Mouse (Mus musculus): ENCODE measurements around the gene Dnajc13.

Gene Dnajc13

GRCm38 (mm10) chr9:104262823-104263352 is at the start of gene Dnajc13:
Gene Dnajc13, minus strand, starts transcription at chr9:104262930.
- peak; percentile 96 to 98 for DNase-seq (ENCODE audit: low spot score in 2 of 2)

- peak; percentile 42 to 80 for DNase-seq (ENCODE audit: low spot score in 2 of 2)
Observed at GRCm38 (mm10) chr9:104306734-104307133, 44.0 kb upstream of the Dnajc13 start.

GRCm38 (mm10) chr9:104305333-104306111 is 42.8 kb upstream of the Dnajc13 start:
- DNase-seq (ENCODE audit: low spot score in 2 of 2), result no peak

GRCm38 (mm10) chr9:104304800-104305199 is 42.1 kb upstream of the Dnajc13 start:
- DNase-seq (ENCODE audit: low spot score in 2 of 2), result no peak

- no peak for DNase-seq (ENCODE audit: low spot score in 2 of 2)
Observed at GRCm38 (mm10) chr9:104304376-104304775, 41.6 kb upstream of the Dnajc13 start.

GRCm38 (mm10) chr9:104300569-104300968 is 37.8 kb upstream of the Dnajc13 start:
- DNase-seq (ENCODE audit: low spot score in 2 of 2), result no peak

- DNase-seq (ENCODE audit: low spot score in 2 of 2), result no peak
Observed at GRCm38 (mm10) chr9:104297041-104297440, 34.3 kb upstream of the Dnajc13 start.

- DNase-seq (ENCODE audit: low spot score in 2 of 2), result no peak
Observed at GRCm38 (mm10) chr9:104284934-104285333, 22.2 kb upstream of the Dnajc13 start.

GRCm38 (mm10) chr9:104282536-104282935 is 19.8 kb upstream of the Dnajc13 start:
- no peak for DNase-seq (ENCODE audit: low spot score in 2 of 2)

GRCm38 (mm10) chr9:104281737-104282136 is 19.0 kb upstream of the Dnajc13 start:
- no peak for DNase-seq (ENCODE audit: low spot score in 2 of 2)

- no peak for DNase-seq (ENCODE audit: low spot score in 2 of 2)
Observed at GRCm38 (mm10) chr9:104280725-104281495, 18.2 kb upstream of the Dnajc13 start.

GRCm38 (mm10) chr9:104277528-104278162 is 14.9 kb upstream of the Dnajc13 start:
- DNase-seq (ENCODE audit: low spot score in 2 of 2), result no peak

- DNase-seq (ENCODE audit: low spot score in 2 of 2), result no peak
Observed at GRCm38 (mm10) chr9:104275084-104275785, 12.5 kb upstream of the Dnajc13 start.

GRCm38 (mm10) chr9:104272057-104272456 is 9.3 kb upstream of the Dnajc13 start:
- no peak for DNase-seq (ENCODE audit: low spot score in 2 of 2)

- DNase-seq (ENCODE audit: low spot score in 2 of 2), result no peak
Observed at GRCm38 (mm10) chr9:104271642-104272041, 8.9 kb upstream of the Dnajc13 start.

GRCm38 (mm10) chr9:104269944-104270343 is 7.2 kb upstream of the Dnajc13 start:
- no peak for DNase-seq (ENCODE audit: low spot score in 2 of 2)

GRCm38 (mm10) chr9:104269349-104269871 is 6.7 kb upstream of the Dnajc13 start:
- DNase-seq (ENCODE audit: low spot score in 2 of 2), result no peak

GRCm38 (mm10) chr9:104264567-104264966 is 1.8 kb upstream of the Dnajc13 start:
- no peak for DNase-seq (ENCODE audit: low spot score in 2 of 2)

GRCm38 (mm10) chr9:104262016-104262762 is 541 bp downstream of the Dnajc13 start:
- DNase-seq (ENCODE audit: low spot score in 2 of 2), result no peak

GRCm38 (mm10) chr9:104260306-104260705 is 2.4 kb downstream of the Dnajc13 start:
- DNase-seq (ENCODE audit: low spot score in 2 of 2), result no peak

- DNase-seq (ENCODE audit: low spot score in 2 of 2), result no peak
Observed at GRCm38 (mm10) chr9:104256085-104256484, 6.6 kb downstream of the Dnajc13 start.
